Mouse (Mus musculus) heart, embryonic 16.5 days (tissue): ENCODE measurements around the gene Ckmt2. TPM values are rescaled to one million over a fixed set of nuclear protein-coding genes. Genes with fewer than 3 reads are reported as not detected.

Experiments used
- ATAC-seq: fragments of 200-750 bp; cut with Nextera tagmentation; replicated peaks from 2 replicates; pipeline ENCODE4 v1.8.0; 2017; ENCODE audit warnings: moderate number of reproducible peaks; ENCODE audit not compliant: insufficient read depth, low FRiP score; ENCODE audit errors: extremely low read depth
- H3K27ac ChIP-seq: fragments of 300-500 bp; sonication (generic); 2 replicates; pipeline ENCODE4 v1.5.1; 2014; ENCODE audit warnings: mild to moderate bottlenecking, low read length, control low read depth, moderate library complexity
- H3K27me3 ChIP-seq: fragments of 300-500 bp; sonication (generic); 2 replicates; pipeline ENCODE4 v1.6.1; 2014; ENCODE audit warnings: low read length, mixed read lengths; ENCODE audit not compliant: control insufficient read depth, insufficient read depth
- H3K36me3 ChIP-seq: fragments of 300-500 bp; sonication (generic); 2 replicates; pipeline ENCODE4 v1.6.1; 2014; ENCODE audit not compliant: control insufficient read depth, insufficient read depth
- H3K4me1 ChIP-seq: fragments of 300-500 bp; sonication (generic); 2 replicates; pipeline ENCODE4 v1.6.1; 2014; ENCODE audit warnings: low read length, mixed read lengths; ENCODE audit not compliant: control insufficient read depth, insufficient read depth
- H3K4me2 ChIP-seq: fragments of 300-500 bp; sonication (generic); 2 replicates; pipeline ENCODE4 v1.6.1; 2014; ENCODE audit warnings: low read depth, mild to moderate bottlenecking, control low read depth, low read length
- H3K4me3 ChIP-seq: fragments of 300-500 bp; sonication (generic); 2 replicates; pipeline ENCODE4 v1.5.1; 2014; ENCODE audit warnings: mild to moderate bottlenecking, control low read depth, low read length
- H3K9ac ChIP-seq: fragments of 300-500 bp; sonication (generic); 2 replicates; pipeline ENCODE4 v1.6.1; 2014; ENCODE audit warnings: low read length, control low read depth
- H3K9me3 ChIP-seq: fragments of 300-500 bp; sonication (generic); replicated peaks from 2 replicates; pipeline ENCODE4 v1.6.1; 2016; ENCODE audit warnings: low read length; ENCODE audit not compliant: control insufficient read depth
- WGBS: fragments of 180-500 bp; shearing (Covaris S2); extraction: QIAGEN DNeasy Blood & Tissue Kit; methylation state at CpG from one replicate; pipeline ENCODE4 v1.1.7; 2014; 5-methylcytosine and 5-hydroxymethylcytosine counted together
- polyA plus RNA-seq: library from polyadenylated mRNA; unstranded; fragments of >200 nt; fragmentation: Nextera tagmentation; extraction: Ambion mirVana; gene quantifications from 2 replicates; pipeline ENCODE4 v1.2.1, GENCODE M21; 2015

Gene Ckmt2
- polyA plus RNA-seq, 1 experiment from 2014 or later, result 94.8 TPM

GRCm38 (mm10) chr13:91877350-91877749 is 665 bp upstream of the Ckmt2 start:
- whole genome bisulfite sequencing, result 38% methylated on average over 10 of the region's 10 CpGs
- Histone ChIP-seq H3K9ac (peak overlapping the region; percentile 57), H3K4me3 (peak overlapping the region; percentile 18), H3K4me1 (peaks cover 29% of the 10 kb centered on the region), H3K27me3 (no peaks in the 10 kb centered on the region), H3K27ac (peak overlapping the region; percentile 92), H3K4me2 (peak overlapping the region; percentile 53), H3K9me3 (no peaks in the 10 kb centered on the region), H3K36me3 (no peaks in the 10 kb centered on the region)
- peak; percentile 86 for ATAC-seq

- WGBS, result 36% methylated on average over 2 of the region's 2 CpGs
Observed at GRCm38 (mm10) chr13:91875581-91875980, 1.1 kb downstream of the Ckmt2 start.

GRCm38 (mm10) chr13:91874565-91874964 is 2.1 kb downstream of the Ckmt2 start:
- WGBS, result 62% methylated on average over 7 of the region's 7 CpGs
- H3K27me3 ChIP-seq, result no peaks in the 10 kb centered on the region
- H3K36me3 ChIP-seq, result no peaks in the 10 kb centered on the region
- H3K4me2 ChIP-seq, result peak overlapping the region; percentile 20; the same call in 1 of the 2 replicates
- no peak overlapping the region for H3K4me3 ChIP-seq
- peak overlapping the region; percentile 13; the same call in 1 of the 2 replicates for H3K9ac ChIP-seq
- no peak for ATAC-seq
- peak overlapping the region; percentile 85 for H3K27ac ChIP-seq
- peaks cover 29% of the 10 kb centered on the region for H3K4me1 ChIP-seq
- H3K9me3 ChIP-seq, result no peaks in the 10 kb centered on the region

More at GRCm38 (mm10) chr13:91875581-91875980, 1.1 kb downstream of the Ckmt2 start:
- peak overlapping the region; percentile 36 for H3K4me2 ChIP-seq
- H3K4me3 ChIP-seq, result no peak overlapping the region
- no peaks in the 10 kb centered on the region for H3K36me3 ChIP-seq
- H3K27me3 ChIP-seq, result no peaks in the 10 kb centered on the region
- H3K27ac ChIP-seq, result peak overlapping the region; percentile 85
- H3K9me3 ChIP-seq, result no peaks in the 10 kb centered on the region
- ATAC-seq, result no peak
- peaks cover 29% of the 10 kb centered on the region for H3K4me1 ChIP-seq
- peak overlapping the region; percentile 41; the same call in 1 of the 2 replicates for H3K9ac ChIP-seq

GRCm38 (mm10) chr13:91873734-91874329 is 2.9 kb downstream of the Ckmt2 start:
- Histone ChIP-seq H3K27me3 (no peaks in the 10 kb centered on the region), H3K9ac (peak overlapping the region; percentile 13; the same call in 1 of the 2 replicates), H3K27ac (peak overlapping the region; percentile 85), H3K4me1 (peaks cover 29% of the 10 kb centered on the region), H3K36me3 (no peaks in the 10 kb centered on the region), H3K4me3 (no peak overlapping the region), H3K9me3 (no peaks in the 10 kb centered on the region), H3K4me2 (peak overlapping the region; percentile 20; the same call in 1 of the 2 replicates)
- 41% methylated on average over 7 of the region's 7 CpGs for WGBS
- ATAC-seq, result peak; percentile 68

- Histone ChIP-seq H3K36me3 (no peaks in the 10 kb centered on the region), H3K4me1 (no peaks in the 10 kb centered on the region), H3K9ac (no peak overlapping the region), H3K27ac (no peak overlapping the region), H3K4me2 (no peak overlapping the region), H3K27me3 (no peaks in the 10 kb centered on the region), H3K9me3 (no peaks in the 10 kb centered on the region), H3K4me3 (no peak overlapping the region)
- WGBS, result 96% methylated on average over 1 of the region's 1 CpGs
- no peak for ATAC-seq
Observed at GRCm38 (mm10) chr13:91868577-91868976, 8.1 kb downstream of the Ckmt2 start.

GRCm38 (mm10) chr13:91858835-91859234 is 17.9 kb downstream of the Ckmt2 start:
- WGBS, result 82% methylated on average over 7 of the region's 7 CpGs
- no peak for ATAC-seq
- no peak overlapping the region for H3K9ac ChIP-seq

GRCm38 (mm10) chr13:91857427-91857826 is 19.3 kb downstream of the Ckmt2 start:
- Histone ChIP-seq H3K9ac (no peak overlapping the region), H3K36me3 (no peaks in the 10 kb centered on the region), H3K27ac (no peak overlapping the region), H3K4me1 (peaks cover 4% of the 10 kb centered on the region), H3K4me3 (no peak overlapping the region), H3K9me3 (no peaks in the 10 kb centered on the region), H3K27me3 (no peaks in the 10 kb centered on the region), H3K4me2 (no peak overlapping the region)
- WGBS, result 69% methylated on average over 8 of the region's 8 CpGs
- ATAC-seq, result no peak

More at GRCm38 (mm10) chr13:91858835-91859234, 17.9 kb downstream of the Ckmt2 start:
- Histone ChIP-seq H3K27me3 (no peaks in the 10 kb centered on the region), H3K4me2 (no peak overlapping the region), H3K4me1 (peaks cover 4% of the 10 kb centered on the region), H3K36me3 (no peaks in the 10 kb centered on the region), H3K27ac (no peak overlapping the region), H3K4me3 (no peak overlapping the region), H3K9me3 (no peaks in the 10 kb centered on the region)

GRCm38 (mm10) chr13:91854412-91854811 is 22.3 kb downstream of the Ckmt2 start:
- Histone ChIP-seq H3K4me3 (no peak overlapping the region), H3K36me3 (no peaks in the 10 kb centered on the region), H3K9me3 (0 out of 2 replicates have a peak, but pooled peaks cover 4% of the 10 kb centered on the region), H3K27me3 (no peaks in the 10 kb centered on the region), H3K4me2 (no peak overlapping the region), H3K27ac (no peak overlapping the region), H3K4me1 (no peaks in the 10 kb centered on the region), H3K9ac (no peak overlapping the region)
- WGBS, result 76% methylated on average over 3 of the region's 3 CpGs
- no peak for ATAC-seq

- H3K27ac ChIP-seq, result no peak overlapping the region
- no peak for ATAC-seq
- no peaks in the 10 kb centered on the region for H3K36me3 ChIP-seq
- H3K9ac ChIP-seq, result no peak overlapping the region
- H3K4me3 ChIP-seq, result no peak overlapping the region
- H3K4me1 ChIP-seq, result no peaks in the 10 kb centered on the region
- H3K4me2 ChIP-seq, result no peak overlapping the region
- no peaks in the 10 kb centered on the region for H3K27me3 ChIP-seq
- no peaks in the 10 kb centered on the region for H3K9me3 ChIP-seq
Observed at GRCm38 (mm10) chr13:91827876-91828275, 48.8 kb downstream of the Ckmt2 start.
